Mouse (Mus musculus): ENCODE results near the gene Fam3b.

The Fam3b gene

DNA sequence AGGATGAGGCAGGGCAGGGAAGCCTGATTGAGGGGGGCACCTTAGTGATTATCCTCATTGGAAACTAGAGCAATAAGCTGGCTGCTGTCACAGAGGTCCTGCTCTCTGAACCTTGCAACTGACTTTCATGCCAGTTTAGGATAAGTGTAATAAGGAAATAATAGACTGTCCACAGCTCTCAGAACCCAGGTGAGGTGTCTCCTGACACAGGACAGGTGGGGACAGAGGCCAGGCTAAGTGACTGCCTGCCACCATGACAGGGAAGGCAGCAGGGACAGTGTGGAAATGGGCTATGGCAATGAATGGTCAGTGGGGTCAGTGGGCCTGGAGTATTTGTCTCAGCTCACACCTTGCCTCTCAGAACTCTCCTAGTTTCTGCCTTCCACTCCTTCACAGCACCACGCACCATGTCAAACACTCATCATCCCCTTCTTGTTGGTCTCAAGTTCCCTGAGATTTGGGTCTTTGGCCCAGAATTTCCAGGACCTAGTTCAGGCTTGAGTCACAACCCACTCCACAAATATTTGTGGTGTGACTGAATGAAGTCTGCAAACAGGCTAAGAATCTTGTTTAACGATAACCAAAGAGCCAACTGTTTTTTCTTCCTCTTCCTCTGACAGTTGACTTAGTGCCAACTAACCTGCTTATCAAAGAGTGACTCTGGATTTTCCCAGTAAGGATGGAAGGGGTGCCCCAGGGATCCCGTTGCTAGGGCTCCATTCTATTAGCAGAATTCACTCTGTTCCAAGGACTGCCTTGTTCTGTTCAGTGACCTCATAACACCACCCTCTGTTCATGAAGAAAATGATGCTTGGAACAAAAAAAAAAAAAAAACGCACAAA lies at the start of gene Fam3b:
TSS of gene Fam3b (minus strand) at position 718 of the 842 bp plus-strand sequence.
- no peak for DNase-seq

DNA sequence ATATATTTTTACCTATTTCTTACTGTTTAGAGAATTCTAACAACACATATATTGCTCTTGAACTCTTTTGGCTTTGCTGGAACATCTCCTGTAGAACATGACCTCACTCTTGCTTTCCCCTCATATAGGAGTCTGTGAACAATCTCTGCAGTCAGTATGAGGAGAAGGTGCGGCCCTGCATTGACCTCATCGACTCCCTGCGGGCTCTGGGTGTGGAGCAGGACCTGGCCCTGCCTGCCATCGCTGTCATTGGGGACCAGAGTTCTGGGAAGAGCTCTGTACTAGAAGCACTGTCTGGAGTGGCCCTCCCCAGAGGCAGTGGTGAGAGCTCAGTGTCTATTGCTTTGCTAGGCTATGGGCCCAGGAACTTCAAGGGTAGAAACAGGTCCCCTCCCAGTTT lies 29.7 kb upstream of the Fam3b start:
- no peak for DNase-seq

DNA sequence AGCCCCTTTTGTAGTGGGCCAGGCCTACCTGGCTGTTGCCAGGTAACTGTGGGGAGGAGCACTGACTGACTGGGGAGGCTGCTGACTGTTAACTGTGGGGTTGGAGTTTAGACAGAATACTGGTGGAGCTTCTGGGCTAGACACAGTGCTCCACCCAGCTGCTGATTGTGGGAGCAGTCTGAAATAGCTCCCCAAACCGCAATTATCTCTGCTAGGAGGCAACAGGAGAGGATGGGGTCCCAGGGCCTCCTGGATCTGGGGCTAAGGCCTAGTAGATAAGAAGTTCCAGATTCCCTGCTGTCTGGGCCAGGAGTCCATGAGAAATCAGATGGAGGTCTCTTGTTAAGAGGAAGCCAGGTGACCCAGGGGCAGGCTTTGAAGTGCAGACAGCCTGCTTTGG lies 22.2 kb upstream of the Fam3b start:
- no peak for DNase-seq

- DNase-seq = peak; percentile 76
Observed at GRCm38 (mm10) chr16:97535808-97536413, 21.3 kb upstream of the Fam3b start.

DNA sequence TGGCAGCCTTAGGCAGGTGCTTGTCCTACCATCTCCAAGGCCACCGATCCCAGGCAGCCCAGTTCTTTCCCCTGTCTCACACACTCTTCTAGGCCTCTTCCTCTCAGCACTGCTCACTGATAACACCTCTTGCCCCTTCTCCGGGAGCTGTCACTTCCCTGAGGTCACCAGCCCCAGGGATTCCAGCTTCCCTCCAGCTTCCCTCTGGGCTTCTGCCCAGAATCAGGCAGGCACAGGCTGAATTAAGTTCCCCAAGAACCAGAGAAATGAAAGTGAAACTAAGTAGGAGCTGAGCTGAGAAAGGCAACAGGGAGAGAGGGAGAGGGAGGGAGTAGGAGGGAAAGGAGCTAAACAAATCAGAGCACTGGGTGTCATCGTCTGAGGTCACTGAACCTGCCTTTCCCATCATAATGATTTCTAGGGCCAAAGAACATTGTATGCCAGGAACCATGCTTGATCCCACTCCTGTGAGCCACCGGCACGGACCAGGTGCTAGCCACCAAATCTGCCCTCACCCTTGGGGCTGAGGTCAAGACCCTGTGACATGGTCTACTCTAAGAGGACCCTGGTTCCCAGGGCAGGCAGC lies 20.4 kb upstream of the Fam3b start:
- DNase-seq = peak; percentile 65

GRCm38 (mm10) chr16:97534448-97534847 lies 19.8 kb upstream of the Fam3b start:
- DNase-seq = peak; percentile 31

- DNase-seq = no peak
Observed at GRCm38 (mm10) chr16:97533751-97534150, 19.1 kb upstream of the Fam3b start.

- DNase-seq = no peak
Observed at GRCm38 (mm10) chr16:97533126-97533525, 18.5 kb upstream of the Fam3b start.

DNA sequence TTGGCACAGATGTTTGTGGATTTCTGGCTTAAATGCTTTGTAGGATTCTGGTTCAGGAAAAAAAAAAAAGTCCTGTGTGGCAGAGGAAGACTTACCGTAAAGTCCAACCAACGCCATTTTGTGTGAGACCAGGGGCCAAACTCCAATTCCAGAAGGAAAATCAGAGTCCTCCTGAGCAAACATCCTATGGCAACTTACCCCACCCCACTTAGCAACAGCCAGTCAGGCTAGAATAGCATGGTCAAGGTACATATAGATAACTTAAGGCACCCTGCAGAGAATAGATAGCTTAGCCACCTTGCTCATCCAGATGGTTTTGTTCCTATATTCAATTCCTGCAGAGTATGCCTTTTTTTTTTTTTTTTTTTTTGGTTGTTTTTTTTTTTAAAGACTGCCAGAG lies 14.6 kb upstream of the Fam3b start:
- DNase-seq = no peak

DNA sequence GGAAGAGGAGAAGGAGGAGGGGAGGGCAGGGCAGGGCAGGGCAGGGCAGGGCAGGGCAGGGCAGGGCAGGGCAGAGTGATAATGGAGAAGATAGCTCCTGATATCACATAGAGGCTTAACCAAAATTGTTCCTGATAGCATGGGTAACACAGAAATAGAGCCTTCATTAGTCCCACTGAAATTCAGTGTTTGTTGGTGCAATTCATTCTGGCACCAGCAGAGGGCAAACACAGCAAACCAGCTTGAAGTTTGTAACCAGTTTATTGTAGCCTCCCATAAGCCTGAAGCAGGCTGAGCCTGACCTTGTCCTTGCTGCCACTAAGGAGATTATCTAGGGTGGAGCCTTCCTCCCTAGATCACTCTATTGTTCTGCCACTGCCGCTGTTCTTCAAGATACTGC lies 8.4 kb upstream of the Fam3b start:
- DNase-seq = peak; percentile 75

- DNase-seq = no peak
Observed at GRCm38 (mm10) chr16:97521983-97522382, 7.4 kb upstream of the Fam3b start.

- DNase-seq = no peak
Observed at GRCm38 (mm10) chr16:97516341-97516740, 1.7 kb upstream of the Fam3b start.

GRCm38 (mm10) chr16:97512347-97512751 lies 2.3 kb downstream of the Fam3b start:
- DNase-seq = no peak

DNA sequence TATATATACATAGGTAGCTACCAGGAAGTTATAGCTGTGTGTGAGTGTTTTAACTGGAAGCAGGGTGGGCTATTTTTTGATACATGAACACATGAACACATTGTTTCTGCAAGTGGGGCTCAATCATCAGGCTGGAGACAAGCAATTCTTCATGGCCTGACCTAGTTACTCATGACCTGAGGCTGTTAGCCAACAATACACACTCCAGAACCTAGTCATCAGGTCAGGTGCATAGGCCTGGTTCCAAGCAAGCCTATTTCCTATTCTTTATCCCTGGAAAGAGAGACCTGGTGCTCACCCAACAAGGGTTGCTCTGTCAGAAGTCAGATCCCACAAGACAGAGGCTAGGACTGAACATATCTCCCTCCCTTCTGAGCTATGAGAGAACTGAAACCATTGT lies 3.1 kb downstream of the Fam3b start:
- no peak for DNase-seq

GRCm38 (mm10) chr16:97510849-97511248 lies 3.8 kb downstream of the Fam3b start:
- DNase-seq = no peak

DNA sequence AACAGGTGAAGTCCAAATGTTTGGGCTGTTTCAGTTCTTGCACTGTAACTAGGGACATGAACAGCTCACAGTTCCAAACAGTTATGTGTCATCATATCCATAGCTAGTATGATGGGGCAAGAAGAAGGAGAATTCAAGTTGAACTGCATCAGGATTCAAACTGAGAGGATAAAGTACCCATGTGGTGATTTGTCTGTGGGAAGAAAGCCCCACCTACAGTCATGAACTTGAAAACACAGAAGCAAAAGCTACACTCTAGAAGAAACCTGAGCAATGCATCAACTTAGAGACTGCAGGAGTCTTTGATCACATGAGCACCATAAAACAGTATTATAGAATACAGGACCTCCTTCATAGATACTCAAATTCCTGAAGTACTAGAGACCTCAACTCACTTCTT lies 6.8 kb downstream of the Fam3b start:
- DNase-seq = no peak

DNA sequence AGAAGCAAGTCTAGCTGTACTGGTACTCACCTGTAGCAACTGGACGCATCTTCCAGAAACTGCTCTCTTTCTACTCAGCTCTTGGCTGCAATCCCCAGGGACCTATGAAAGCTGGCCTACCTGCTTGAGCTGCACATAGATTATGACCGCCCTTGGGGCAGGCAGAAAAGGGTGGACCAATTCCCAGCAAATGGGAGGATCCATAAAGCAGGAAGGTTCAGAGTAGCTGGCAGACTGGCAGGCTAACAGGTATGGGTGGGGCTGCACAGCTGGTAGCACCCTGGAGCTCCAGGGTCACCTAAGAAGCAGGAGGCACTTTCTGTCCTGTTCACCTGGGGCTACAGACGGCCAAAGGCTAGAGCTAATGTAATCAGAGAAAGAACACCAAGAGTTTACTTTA lies 9.8 kb downstream of the Fam3b start:
- DNase-seq = no peak

DNA sequence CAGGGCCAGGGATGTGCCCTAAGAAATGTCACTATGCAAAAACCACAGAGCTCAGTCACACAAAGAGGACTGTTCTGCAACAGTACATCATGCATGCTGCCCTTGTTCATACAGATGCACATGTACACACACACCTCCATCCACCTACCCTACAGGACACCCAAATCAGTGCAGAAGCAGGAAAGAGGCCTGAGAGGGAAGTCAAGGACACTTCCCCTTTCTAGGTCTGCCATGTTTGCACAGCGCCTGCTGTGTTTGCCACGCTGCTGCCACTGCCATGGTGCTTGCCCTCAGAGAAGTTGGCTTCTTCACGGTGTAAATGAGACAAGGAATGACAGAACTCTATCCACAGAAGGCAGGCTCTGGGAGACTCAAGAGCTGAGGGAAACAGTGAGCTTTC lies 10.8 kb downstream of the Fam3b start:
- no peak for DNase-seq

DNA sequence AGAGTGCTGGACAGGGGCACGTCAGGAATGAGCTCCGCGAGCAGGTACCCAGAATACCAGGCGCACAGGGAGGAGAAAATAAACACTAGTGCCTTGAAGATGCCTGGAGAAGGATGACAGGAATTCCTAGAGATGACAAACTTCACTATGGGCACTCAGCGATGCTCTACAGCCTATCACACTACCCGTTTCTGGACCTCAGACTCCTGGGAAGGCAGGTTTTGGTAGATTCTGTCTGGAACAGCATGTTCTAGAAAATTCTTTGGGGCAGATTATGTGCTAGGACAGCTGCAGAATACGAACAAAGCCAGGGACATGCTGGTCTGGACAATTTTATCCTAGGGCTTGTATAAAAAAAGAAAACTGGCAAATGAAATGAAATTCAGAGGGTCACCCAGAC lies 13.7 kb downstream of the Fam3b start:
- no peak for DNase-seq

DNA sequence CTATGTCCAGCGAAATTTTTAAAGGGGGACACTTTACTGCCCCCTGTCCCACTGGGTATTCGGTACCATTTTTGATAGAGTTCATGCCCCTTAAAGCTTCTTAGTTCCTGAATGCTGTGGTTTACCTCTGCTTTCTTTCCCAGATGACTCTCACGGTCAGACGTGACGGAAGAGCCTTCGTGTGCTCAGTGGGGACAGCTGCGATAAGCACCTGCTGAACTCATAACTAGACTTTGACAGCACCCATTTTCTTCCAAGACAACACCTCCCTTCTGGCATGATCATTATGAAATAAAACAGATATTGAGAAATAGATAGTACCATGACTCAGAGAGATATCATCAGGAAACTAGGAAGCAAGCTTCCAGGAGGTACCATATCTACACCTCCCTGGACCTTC lies 15.2 kb downstream of the Fam3b start:
- no peak for DNase-seq

DNA sequence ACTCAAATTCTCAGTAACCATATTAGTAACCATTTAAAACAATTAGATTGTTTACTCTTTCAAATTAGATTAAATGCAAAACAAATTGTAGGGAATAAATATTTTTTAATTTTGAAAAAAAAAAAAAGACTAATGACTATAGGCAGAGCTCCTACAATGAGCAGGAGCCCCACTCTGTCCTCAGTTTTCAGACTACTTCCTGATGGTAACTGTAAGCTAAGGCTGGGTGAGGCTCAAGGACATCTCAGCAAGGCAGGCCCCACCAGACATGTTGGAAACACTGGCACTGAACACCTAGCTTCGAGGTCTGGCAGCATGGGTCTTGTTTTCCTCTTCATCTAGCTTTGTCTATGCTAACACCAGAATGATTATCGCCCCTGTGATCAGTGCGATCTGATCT lies 16.5 kb downstream of the Fam3b start:
- no peak for DNase-seq

- no peak for DNase-seq
Observed at GRCm38 (mm10) chr16:97497682-97498081, 16.9 kb downstream of the Fam3b start.

GRCm38 (mm10) chr16:97496026-97496425 lies 18.6 kb downstream of the Fam3b start:
- no peak for DNase-seq

GRCm38 (mm10) chr16:97492369-97492768 lies 22.2 kb downstream of the Fam3b start:
- no peak for DNase-seq
